Mouse (Mus musculus): ENCODE measurements around the gene Nfe2l1. TPM values are rescaled to one million over a fixed set of nuclear protein-coding genes. Genes with fewer than 3 reads are reported as not detected.
"Not testable (repeated sequence)": the region's sequence is repeated elsewhere in the genome, so short reads cannot be mapped to it uniquely, and the experiment has no call there.

Nfe2l1 gene
- polyA plus RNA-seq, 1 experiment, result 296 TPM

DNA sequence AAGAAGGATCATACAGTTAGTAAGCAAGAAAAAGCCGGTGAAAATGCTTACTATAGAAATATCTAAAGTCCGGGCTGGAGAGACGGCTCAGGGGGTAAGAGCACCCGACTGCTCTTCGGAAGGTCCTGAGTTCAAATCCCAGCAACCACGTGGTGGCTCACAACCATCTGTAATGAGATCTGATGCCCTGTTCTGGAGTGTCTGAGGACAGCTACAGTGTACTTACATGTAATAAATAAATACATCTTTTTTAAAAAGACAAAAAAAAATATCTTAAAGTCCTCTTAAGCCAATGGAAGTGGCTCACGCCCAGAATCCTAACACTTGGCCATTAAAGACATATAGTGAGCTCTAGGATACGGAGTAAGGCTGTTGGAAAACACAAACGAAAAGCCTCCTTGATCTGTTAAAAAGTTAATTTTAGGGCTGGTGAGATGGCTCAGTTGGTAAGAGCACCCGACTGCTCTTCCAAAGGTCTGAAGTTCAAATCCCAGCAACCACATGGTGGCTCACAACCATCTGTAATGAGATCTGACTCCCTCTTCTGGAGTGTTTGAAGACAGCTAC lies 51.6 kb downstream of the Nfe2l1 start:
- not testable (repeated sequence) for DNase-seq (ENCODE audit: low read depth)

DNA sequence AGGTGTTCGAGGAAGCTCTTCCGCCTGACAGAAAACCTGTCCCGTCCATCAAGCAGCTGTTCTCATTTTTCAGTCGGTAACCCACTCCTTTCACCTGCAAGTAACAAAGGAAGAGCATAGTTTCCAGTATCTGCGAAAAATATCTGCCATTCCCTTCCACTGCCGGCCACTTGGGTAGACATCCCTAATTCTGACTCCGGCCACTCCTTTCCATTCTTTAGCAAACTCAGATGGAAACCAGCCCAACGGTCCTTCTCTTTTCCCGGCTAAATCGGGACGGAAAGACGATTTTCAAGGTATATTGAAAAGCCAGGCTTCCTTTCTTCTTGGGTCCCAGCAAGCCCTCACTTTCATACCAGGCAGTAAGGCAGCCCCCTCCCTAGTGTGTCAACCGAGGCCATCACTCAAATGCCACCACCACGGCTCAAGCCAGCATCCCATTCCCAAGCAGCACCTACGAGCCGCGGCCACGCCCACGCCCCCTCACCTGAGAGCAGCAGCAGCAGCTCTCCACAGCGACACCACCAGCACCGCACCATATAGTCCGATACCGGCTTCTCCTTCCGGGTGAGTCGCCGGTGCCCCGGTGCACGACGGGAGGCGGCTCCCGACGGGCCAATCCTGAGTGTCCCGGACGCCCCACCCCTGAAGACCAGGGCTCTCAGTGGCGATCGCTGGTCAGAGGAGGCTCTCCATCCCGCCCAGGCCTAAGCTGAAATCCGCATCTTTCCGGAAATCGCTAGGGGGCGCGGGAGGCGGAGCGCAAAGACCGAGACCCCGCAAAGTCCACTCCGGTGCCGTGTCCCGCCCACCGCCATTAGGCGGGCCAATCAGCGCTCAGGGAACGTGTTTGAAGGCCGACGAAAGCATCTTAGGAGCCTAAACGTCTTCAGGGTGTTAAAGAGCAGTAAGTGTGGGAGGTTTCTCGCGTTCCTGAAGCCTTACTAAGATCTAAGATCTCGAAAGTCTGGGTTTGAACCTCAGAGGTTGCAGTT lies 52.5 kb downstream of the Nfe2l1 start, which contains the start of gene Snx11:
TSS of gene Snx11 (minus strand) at position 592 of the 995 bp plus-strand sequence.
- peak; percentile 77 for DNase-seq (ENCODE audit: low read depth)

DNA sequence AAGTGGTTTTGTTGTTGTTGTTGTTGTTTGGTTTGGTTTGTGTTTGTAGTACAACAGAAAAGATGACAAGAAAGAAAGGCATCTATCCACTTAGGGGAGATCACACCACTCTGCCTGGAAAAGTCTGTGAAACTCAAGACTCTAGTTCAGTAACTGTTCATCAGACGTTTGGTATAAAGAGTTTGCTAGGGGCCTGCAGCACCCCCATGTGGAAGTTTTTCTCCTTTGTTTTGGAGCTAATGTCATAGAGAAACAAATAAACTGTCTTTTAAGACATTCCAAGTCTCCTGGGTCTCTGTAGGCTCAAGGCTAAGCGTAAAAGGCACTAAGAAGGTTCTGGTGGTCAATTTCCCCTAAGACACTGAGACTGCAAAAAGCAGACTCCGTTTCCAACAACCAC lies 53.7 kb downstream of the Nfe2l1 start:
- no peak for DNase-seq (ENCODE audit: low read depth)

DNA sequence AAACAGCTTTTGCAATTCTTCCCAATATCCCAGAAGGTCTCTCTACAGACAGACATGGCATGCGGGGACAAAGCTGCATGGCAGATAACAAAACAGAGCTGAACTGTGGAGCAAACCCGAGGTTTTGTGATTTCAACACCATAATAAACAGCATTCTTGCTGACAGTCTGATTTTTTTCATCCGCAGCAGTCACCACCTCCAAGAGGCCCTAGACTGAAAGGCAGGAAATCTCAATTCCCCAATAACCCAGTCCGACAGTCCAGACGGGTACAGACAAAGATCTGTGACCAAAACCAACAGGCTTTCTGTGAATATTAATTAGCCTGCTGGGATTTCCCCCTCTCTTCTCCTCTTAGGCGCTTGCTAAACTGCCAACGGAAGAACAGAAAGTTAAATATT lies 54.1 kb downstream of the Nfe2l1 start:
- DNase-seq (ENCODE audit: low read depth), result no peak

DNA sequence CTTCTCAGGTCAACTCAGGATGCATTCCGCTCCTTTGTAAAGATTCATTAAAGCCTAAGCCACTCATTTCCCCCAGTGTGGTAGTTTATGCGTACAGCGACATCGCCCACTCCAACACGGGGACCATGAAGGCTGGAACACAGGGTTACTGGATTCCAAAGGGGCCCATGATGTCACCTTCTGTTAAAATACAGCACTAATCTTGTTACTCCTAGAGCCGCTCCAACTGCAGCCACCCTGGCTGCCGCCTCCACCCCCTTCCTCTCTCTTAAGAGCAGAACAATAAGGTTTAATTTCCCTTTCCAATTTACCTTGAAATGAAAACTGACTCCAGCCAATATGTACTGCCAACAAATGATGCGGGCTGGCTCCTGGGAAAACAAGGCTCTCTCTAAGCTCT lies 54.7 kb downstream of the Nfe2l1 start:
- no peak for DNase-seq (ENCODE audit: low read depth)

DNA sequence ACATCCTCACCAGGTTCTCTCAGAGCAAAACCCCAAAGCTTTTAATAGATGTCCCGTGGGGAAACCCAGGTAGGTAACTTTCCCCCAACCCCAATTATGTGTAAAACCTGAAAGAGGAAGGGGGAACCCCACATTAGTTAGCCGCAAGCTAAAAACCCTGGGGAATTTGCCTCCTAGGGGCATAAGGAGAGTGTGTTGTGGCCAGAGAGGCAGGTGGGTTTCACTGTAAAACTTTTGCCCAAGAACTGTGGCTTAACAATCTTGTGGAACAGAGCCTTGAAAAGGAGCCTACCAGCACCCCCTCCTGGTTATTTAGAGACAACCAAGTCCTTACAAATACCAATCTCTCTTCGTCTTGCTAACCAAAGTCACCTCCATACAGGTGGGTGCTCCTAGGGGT lies 55.2 kb downstream of the Nfe2l1 start:
- no peak for DNase-seq (ENCODE audit: low read depth)

DNA sequence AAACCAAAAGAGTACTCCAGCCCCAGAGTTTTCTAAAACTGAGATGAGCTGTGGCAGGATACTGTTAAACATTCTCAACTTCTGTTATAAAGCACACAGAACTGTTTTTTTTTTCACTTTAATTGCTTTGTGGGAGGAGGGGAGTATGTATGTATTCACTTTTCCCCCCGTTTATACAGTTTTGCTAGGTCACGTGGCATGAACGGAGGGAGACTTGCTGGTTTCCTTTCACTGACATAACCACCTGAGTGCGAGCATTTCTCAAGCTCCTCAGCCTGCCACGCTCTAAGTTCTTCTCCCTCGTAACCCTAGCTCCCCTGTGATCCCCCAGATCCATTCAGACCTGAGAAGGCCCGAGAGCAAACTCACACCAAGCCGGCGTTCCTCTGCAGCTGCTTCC lies 57.4 kb downstream of the Nfe2l1 start:
- no peak for DNase-seq (ENCODE audit: low read depth)

DNA sequence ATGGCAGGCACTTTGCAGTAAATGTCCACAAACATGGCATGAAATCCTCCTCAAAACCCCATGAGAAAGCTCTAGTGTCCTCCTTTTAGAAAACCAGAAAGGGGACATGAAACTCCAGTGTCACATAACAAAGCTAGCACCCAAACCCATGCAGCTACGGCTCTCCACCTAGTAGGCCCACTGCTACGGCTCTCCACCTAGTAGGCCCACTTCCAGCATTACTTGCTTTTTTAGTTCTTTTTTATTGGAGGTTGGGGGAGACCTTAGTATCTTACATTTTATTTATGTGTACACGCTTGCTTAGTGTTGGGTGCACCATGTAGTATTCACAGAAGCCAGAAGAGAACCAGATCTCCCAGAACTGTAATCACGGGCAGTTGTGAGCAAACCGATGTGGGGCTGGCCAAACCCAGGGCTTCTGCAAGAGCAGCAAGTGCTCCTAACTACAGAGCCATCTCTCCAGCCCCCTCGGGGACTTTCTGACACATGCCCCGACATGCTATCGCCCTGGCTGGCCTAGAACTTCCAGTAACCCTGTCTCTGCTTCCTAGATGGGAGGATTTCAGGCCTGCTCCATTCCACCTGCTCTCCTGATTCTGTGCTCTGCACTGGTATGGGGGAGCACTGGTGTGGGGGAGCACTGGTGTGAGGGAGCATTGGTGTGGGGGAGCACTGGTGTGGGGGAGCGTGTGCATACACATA lies 58.3 kb downstream of the Nfe2l1 start:
- DNase-seq (ENCODE audit: low read depth), result no peak

DNA sequence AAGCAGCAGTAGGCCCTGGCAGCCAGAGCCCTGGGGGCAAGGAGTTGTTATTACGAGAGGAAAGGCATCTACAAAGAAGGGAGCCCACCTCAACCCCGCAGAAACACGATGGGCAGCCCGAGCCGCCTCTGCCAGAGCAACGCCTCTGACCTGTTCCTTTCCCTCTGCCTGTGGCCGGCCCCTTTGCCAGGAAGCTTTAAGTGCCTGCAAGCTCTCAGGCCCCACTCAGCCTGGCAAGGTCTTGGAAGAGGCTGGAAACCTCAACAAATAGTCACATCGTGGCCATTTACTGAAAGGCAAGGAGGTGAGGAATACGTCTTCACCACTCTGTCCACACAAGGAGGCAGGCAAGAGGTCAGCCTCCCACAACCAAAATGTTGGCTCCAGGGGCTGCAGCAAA lies 61.5 kb downstream of the Nfe2l1 start:
- DNase-seq (ENCODE audit: low read depth), result no peak

Other genes starting within 250 kb of the Nfe2l1 start
- 30.1 and 32.0 TPM in 2 replicates for gene Snx11, start 52.4 kb downstream of the Nfe2l1 start, polyA plus RNA-seq (2012; rRNA removed)
- 11.7 and 17.4 TPM in 2 replicates for gene Cbx1, start 40.8 kb downstream of the Nfe2l1 start, polyA plus RNA-seq (2012; rRNA removed)
- gene Copz2, start 19.9 kb upstream of the Nfe2l1 start, polyA plus RNA-seq (2012; rRNA removed), result 72.9 and 77.0 TPM in 2 replicates
- gene Cdk5rap3, start 86.5 kb upstream of the Nfe2l1 start, polyA plus RNA-seq (2012; rRNA removed), result 59.2 and 67.1 TPM in 2 replicates
- 19.5 and 20.2 TPM in 2 replicates for gene Prr15l, start 98.1 kb upstream of the Nfe2l1 start, polyA plus RNA-seq (2012; rRNA removed)
- gene Pnpo, start 114.0 kb upstream of the Nfe2l1 start, polyA plus RNA-seq (2012; rRNA removed), result 39.3 and 41.8 TPM in 2 replicates
- 11.6 and 19.8 TPM in 2 replicates for gene Sp2, start 153.0 kb upstream of the Nfe2l1 start, polyA plus RNA-seq (2012; rRNA removed)
- gene Sp6, start 183.4 kb upstream of the Nfe2l1 start, polyA plus RNA-seq (2012; rRNA removed), result 1.5 and 2.2 TPM in 2 replicates
- 19.6 and 21.0 TPM in 2 replicates for gene Scrn2, start 200.0 kb upstream of the Nfe2l1 start, polyA plus RNA-seq (2012; rRNA removed)
- 4.9 and 7.7 TPM in 2 replicates for gene Lrrc46, start 211.4 kb upstream of the Nfe2l1 start, polyA plus RNA-seq (2012; rRNA removed)
- gene Mrpl10, start 211.6 kb upstream of the Nfe2l1 start, polyA plus RNA-seq (2012; rRNA removed), result 72.0 and 90.4 TPM in 2 replicates
- 30.5 and 35.6 TPM in 2 replicates for gene Osbpl7, start 220.7 kb upstream of the Nfe2l1 start, polyA plus RNA-seq (2012; rRNA removed)

Measured in gonadal fat pad, adult 2 months (tissue).